Mouse (Mus musculus) ES-Bruce4 (cell line): Measurements from ENCODE around the gene Kif1a.

Source experiments
- CTCF ChIP-seq: IDR thresholded peaks from one replicate; pipeline ENCODE4 v1.8.1; 2011; ENCODE audit warnings: low read depth, low read length
- POLR2A ChIP-seq: IDR thresholded peaks from one replicate; pipeline ENCODE4 v1.8.1; 2011; ENCODE audit warnings: low read length; ENCODE audit not compliant: insufficient read depth

DNA sequence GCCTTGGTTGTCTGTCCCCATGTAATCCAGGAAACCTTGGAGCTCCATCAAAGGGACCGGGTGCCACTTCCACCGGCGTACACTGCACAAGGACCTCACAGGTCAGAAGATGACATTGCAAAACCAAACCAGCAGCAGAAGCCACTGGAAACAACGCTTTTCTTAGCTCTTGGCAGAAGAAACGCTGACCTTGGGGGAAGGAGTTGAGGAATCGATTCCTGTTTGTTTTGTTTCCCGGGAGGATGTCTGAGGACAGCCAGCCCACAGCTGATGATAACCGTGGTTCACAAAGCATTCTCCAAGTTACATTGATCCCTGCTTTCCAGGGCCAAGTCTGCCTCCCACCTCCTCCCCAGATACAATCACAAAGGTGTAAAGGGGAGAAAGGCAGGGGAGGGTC, 22.3 kb upstream of the Kif1a start:
- TF ChIP-seq POLR2A (no peak), CTCF (no peak)
